Mouse (Mus musculus) cortical plate, adult 2 months (tissue): Measurements from ENCODE around the gene Podxl.

Source experiments
- CTCF ChIP-seq: fragments of 200-500 bp; IDR thresholded peaks from 2 replicates; pipeline ENCODE4 v1.5.1; 2011; ENCODE audit warnings: mild to moderate bottlenecking, control low read depth, low read length; ENCODE audit not compliant: insufficient read depth; ENCODE audit errors: extremely low read depth
- POLR2A ChIP-seq: fragments of 200-500 bp; IDR thresholded peaks from 2 replicates; pipeline ENCODE4 v1.6.1; 2011; ENCODE audit warnings: mild to moderate bottlenecking, low read length, control low read depth; ENCODE audit not compliant: insufficient read depth; ENCODE audit errors: extremely low read depth

DNA sequence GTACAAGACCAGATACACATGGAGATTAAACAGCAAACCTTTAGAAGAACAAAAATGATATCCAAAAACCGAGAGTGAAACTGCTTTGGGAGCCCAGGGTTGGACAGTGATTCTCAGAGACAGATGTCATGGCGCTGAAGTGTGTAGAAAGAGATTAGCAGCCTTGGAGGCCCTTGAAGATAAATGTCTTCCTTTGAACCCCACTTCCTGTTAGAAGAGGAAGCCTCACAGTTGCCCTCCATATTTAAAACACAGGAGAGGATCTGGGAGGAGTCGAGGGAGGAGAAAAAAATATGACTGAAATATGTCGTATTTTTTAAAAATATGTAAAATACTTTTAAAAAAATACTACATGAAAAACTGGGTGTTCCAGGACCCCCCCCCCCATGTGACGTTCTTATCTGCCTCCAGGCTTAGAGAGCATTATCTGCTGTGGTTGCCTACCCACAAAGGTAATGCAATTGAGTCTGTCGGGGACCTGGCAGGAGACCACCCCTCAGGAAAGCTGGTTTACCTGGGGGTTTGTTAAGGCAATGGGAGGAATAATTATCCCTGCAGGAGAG is 34.6 kb upstream of the Podxl start:
- TF ChIP-seq CTCF (no peak), POLR2A (no peak)
